Mouse (Mus musculus) limb, embryonic 15.5 days (tissue): ENCODE measurements around the gene Hdac7. TPM values are rescaled to one million over a fixed set of nuclear protein-coding genes. Genes with fewer than 3 reads are reported as not detected.
A peak's percentile ranks its signal among the peaks of the same experiment; 100 is the strongest.

Experiments used
- ATAC-seq: fragments of 200-750 bp; cut with Nextera tagmentation; 2 replicates; pipeline ENCODE4 v1.8.0; 2017; ENCODE audit warnings: low read depth, moderate TSS enrichment; ENCODE audit not compliant: insufficient number of reproducible peaks, low FRiP score, low TSS enrichment
- H3K27ac ChIP-seq: fragments of 300-500 bp; sonication (generic); 2 replicates; pipeline ENCODE4 v1.5.1; 2015; ENCODE audit warnings: moderate library complexity, mild to moderate bottlenecking, inconsistent platforms
- H3K27me3 ChIP-seq: fragments of 300-500 bp; sonication (generic); 2 replicates; pipeline ENCODE4 v1.6.1; 2015; ENCODE audit warnings: inconsistent platforms
- H3K36me3 ChIP-seq: fragments of 300-500 bp; sonication (generic); 2 replicates; pipeline ENCODE4 v1.6.1; 2015; ENCODE audit warnings: inconsistent platforms
- H3K4me1 ChIP-seq: fragments of 300-500 bp; sonication (generic); 2 replicates; pipeline ENCODE4 v1.6.1; 2015; ENCODE audit warnings: inconsistent platforms
- H3K4me2 ChIP-seq: fragments of 300-500 bp; sonication (generic); 2 replicates; pipeline ENCODE4 v1.6.1; 2015; ENCODE audit warnings: mild to moderate bottlenecking, inconsistent platforms
- H3K4me3 ChIP-seq: fragments of 300-500 bp; sonication (generic); 2 replicates; pipeline ENCODE4 v1.5.1; 2015; ENCODE audit warnings: mild to moderate bottlenecking, inconsistent platforms
- H3K9ac ChIP-seq: fragments of 300-500 bp; sonication (generic); 2 replicates; pipeline ENCODE4 v1.6.1; 2015; ENCODE audit warnings: inconsistent platforms
- H3K9me3 ChIP-seq: fragments of 300-500 bp; sonication (generic); 2 replicates; pipeline ENCODE4 v1.6.1; 2016; ENCODE audit warnings: inconsistent platforms
- WGBS: fragments of 180-500 bp; shearing (Covaris S2); methylation state at CpG from one replicate; pipeline ENCODE4 v1.1.7; 2015; 5-methylcytosine and 5-hydroxymethylcytosine counted together
- polyA plus RNA-seq: library from polyadenylated mRNA; unstranded; fragments of >200 nt; fragmentation: Nextera tagmentation; extraction: Ambion mirVana; gene quantifications from 2 replicates; pipeline ENCODE4 v1.2.1, GENCODE M21; 2015

The Hdac7 gene
- polyA plus RNA-seq, 1 experiment from 2014 or later, result 34.1 TPM

- ATAC-seq, result no peak
- no peaks in the 10 kb centered on the region for H3K9me3 ChIP-seq
- peaks cover 38% of the 10 kb centered on the region for H3K4me1 ChIP-seq
- no peak overlapping the region for H3K27ac ChIP-seq
- H3K4me3 ChIP-seq, result no peak overlapping the region
- H3K36me3 ChIP-seq, result peaks cover 39% of the 10 kb centered on the region
- H3K4me2 ChIP-seq, result no peak overlapping the region
- H3K27me3 ChIP-seq, result no peaks in the 10 kb centered on the region
- H3K9ac ChIP-seq, result no peak overlapping the region
- 43% methylated on average over 6 of the region's 6 CpGs for WGBS
These were observed 89.8 kb downstream of the Hdac7 start for GRCm38 (mm10) chr15:97754476-97754875.

DNA sequence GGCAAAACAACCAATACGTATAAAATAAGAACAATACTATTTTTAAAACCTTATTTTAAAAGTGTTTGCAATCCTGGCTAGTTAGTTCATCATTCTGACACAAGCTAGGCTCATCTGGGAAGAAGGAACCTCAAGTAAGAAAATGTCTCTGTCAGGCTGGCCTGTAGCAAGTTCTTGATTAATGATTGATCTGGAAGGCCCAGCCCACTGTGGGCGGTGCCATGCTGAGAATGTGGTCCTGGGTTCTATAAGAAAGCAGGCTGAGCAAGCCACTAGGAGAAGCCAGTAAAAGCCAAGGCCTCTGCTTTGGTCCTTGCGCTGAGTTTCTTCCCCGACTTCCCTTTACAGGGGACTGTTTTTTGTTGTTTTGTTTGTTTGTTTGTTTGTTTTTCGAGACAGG, 91.8 kb downstream of the Hdac7 start:
- no peak overlapping the region for H3K4me3 ChIP-seq
- no peak overlapping the region for H3K4me2 ChIP-seq
- no peaks in the 10 kb centered on the region for H3K9me3 ChIP-seq
- no peak overlapping the region for H3K27ac ChIP-seq
- H3K4me1 ChIP-seq, result peaks cover 38% of the 10 kb centered on the region
- no peaks in the 10 kb centered on the region for H3K27me3 ChIP-seq
- ATAC-seq, result no peak
- no peak overlapping the region for H3K9ac ChIP-seq
- WGBS, result 88% methylated on average over 5 of the region's 5 CpGs
- peaks cover 35% of the 10 kb centered on the region for H3K36me3 ChIP-seq

DNA sequence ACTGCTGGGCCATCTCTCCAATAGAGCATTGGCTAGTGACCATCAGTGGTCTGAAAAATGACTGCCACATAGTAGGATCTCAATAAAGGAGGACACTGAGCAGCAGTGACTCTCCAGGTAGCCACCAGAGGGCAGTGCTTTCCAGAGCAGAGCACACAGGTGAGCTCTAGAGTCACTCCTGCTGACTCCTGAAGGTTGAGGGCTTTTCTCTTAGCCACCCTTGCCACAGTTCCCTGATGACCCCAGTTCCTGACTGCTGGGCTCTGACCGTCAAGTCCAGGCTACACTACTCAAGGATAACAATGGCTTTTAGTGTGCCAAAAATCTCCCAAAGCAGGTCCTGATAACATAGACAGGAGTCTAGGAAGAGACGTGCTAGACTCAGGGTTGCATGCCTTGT, 92.6 kb downstream of the Hdac7 start:
- peaks cover 38% of the 10 kb centered on the region for H3K4me1 ChIP-seq
- H3K27ac ChIP-seq, result no peak overlapping the region
- WGBS, result 69% methylated on average over 2 of the region's 2 CpGs
- H3K4me2 ChIP-seq, result no peak overlapping the region
- H3K9me3 ChIP-seq, result no peaks in the 10 kb centered on the region
- no peak for ATAC-seq
- H3K27me3 ChIP-seq, result no peaks in the 10 kb centered on the region
- no peak overlapping the region for H3K9ac ChIP-seq
- no peak overlapping the region for H3K4me3 ChIP-seq
- H3K36me3 ChIP-seq, result peaks cover 31% of the 10 kb centered on the region

- Histone ChIP-seq H3K27ac (peak overlapping the region; percentile 62), H3K9me3 (no peaks in the 10 kb centered on the region), H3K36me3 (peaks cover 27% of the 10 kb centered on the region), H3K4me2 (peak overlapping the region; percentile 17; the same call in 1 of the 2 replicates), H3K27me3 (no peaks in the 10 kb centered on the region), H3K9ac (no peak overlapping the region), H3K4me1 (peaks cover 34% of the 10 kb centered on the region), H3K4me3 (no peak overlapping the region)
- 6% methylated on average over 12 of the region's 12 CpGs for WGBS
- peak; percentile 76 for ATAC-seq
These were observed 93.6 kb downstream of the Hdac7 start for GRCm38 (mm10) chr15:97750697-97751096.

GRCm38 (mm10) chr15:97749841-97750240, 94.5 kb downstream of the Hdac7 start:
- Histone ChIP-seq H3K4me2 (no peak overlapping the region), H3K27me3 (no peaks in the 10 kb centered on the region), H3K36me3 (peaks cover 27% of the 10 kb centered on the region), H3K4me3 (no peak overlapping the region), H3K27ac (no peak overlapping the region), H3K9me3 (no peaks in the 10 kb centered on the region), H3K4me1 (peaks cover 35% of the 10 kb centered on the region), H3K9ac (no peak overlapping the region)
- no peak for ATAC-seq
- 79% methylated on average over 13 of the region's 13 CpGs for WGBS

DNA sequence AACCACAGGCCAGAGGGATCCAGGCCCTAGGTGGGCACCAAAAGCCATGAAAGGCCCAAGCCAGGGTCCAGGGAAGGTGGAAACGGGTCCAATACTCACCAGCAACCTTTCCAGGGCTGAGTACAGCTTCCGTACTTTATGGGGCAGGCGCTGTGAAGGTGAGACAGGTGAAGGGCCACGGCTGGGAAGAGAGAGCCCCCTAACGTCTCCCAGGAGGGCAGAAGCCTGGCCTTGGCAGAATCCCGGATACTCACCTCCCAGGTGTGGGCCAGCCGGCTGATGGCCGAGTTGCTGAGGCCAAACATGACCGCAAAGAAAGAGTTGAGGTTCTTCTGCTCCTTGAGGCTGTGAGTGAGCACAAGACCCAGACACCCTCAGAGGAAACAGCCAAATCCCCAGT, 94.9 kb downstream of the Hdac7 start:
- H3K9me3 ChIP-seq, result no peaks in the 10 kb centered on the region
- ATAC-seq, result no peak
- H3K27me3 ChIP-seq, result no peaks in the 10 kb centered on the region
- H3K9ac ChIP-seq, result no peak overlapping the region
- no peak overlapping the region for H3K4me2 ChIP-seq
- 88% methylated on average over 9 of the region's 9 CpGs for WGBS
- H3K4me1 ChIP-seq, result peaks cover 34% of the 10 kb centered on the region
- H3K4me3 ChIP-seq, result no peak overlapping the region
- H3K36me3 ChIP-seq, result peaks cover 27% of the 10 kb centered on the region
- H3K27ac ChIP-seq, result no peak overlapping the region

DNA sequence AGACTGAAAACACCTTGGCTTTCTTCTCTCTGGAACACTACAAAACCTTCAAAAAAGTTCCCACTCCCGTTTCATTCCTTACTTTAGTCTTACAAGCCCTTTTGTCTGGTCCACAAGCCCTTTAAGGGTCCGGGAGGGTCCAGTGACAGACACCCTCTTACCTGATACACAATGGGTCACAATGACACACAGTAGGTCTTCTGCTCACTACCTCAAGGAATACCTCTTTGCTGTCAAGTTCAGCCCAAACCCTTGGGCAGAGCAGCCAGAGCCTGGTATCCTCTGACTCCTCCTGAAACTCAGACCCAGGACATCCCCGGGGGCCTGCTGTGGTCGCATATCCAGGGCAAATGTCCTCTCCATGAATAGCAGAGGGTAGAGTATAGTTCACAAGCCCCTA, 95.3 kb downstream of the Hdac7 start:
- H3K27me3 ChIP-seq, result no peaks in the 10 kb centered on the region
- no peaks in the 10 kb centered on the region for H3K9me3 ChIP-seq
- WGBS, result 90% methylated on average over 4 of the region's 4 CpGs
- no peak for ATAC-seq
- peaks cover 27% of the 10 kb centered on the region for H3K36me3 ChIP-seq
- no peak overlapping the region for H3K9ac ChIP-seq
- H3K4me1 ChIP-seq, result peaks cover 33% of the 10 kb centered on the region
- no peak overlapping the region for H3K4me3 ChIP-seq
- H3K27ac ChIP-seq, result no peak overlapping the region
- no peak overlapping the region for H3K4me2 ChIP-seq

DNA sequence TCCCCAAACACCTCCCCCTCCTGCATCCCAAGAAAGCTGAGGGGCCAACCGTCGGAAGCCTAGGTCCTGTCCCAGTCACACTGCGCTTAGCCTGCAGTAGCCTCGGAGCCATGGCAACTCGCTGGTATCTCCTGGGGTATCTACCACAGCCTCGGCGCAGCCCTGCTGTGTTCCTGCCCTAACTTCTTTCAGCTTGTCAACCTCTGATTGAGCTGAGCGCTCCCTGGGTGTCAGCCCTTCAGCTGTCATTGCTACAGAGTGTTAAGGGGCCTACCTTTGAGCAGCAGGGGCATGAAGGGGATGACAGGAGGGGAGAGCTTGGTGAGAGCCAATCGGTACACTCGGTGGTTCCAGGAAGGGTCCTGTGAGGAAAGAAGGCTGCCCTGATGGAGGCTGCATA, 96.0 kb downstream of the Hdac7 start:
- no peak for ATAC-seq
- H3K36me3 ChIP-seq, result peaks cover 27% of the 10 kb centered on the region
- H3K9ac ChIP-seq, result no peak overlapping the region

GRCm38 (mm10) chr15:97747486-97747885, 96.8 kb downstream of the Hdac7 start:
- peaks cover 29% of the 10 kb centered on the region for H3K4me1 ChIP-seq
- peaks cover 25% of the 10 kb centered on the region for H3K36me3 ChIP-seq
- no peak overlapping the region for H3K9ac ChIP-seq
- H3K4me3 ChIP-seq, result no peak overlapping the region
- H3K27ac ChIP-seq, result no peak overlapping the region
- ATAC-seq, result no peak
- 92% methylated on average over 4 of the region's 4 CpGs for WGBS
- no peaks in the 10 kb centered on the region for H3K9me3 ChIP-seq
- no peaks in the 10 kb centered on the region for H3K27me3 ChIP-seq
- no peak overlapping the region for H3K4me2 ChIP-seq

More for the DNA sequence above, 96.0 kb downstream of the Hdac7 start:
- Histone ChIP-seq H3K4me3 (no peak overlapping the region), H3K27me3 (no peaks in the 10 kb centered on the region), H3K9me3 (no peaks in the 10 kb centered on the region), H3K4me2 (no peak overlapping the region), H3K27ac (no peak overlapping the region), H3K4me1 (peaks cover 29% of the 10 kb centered on the region)
- WGBS, result 62% methylated on average over 10 of the region's 10 CpGs

- Histone ChIP-seq H3K27ac (no peak overlapping the region), H3K4me3 (no peak overlapping the region)
- no peak for ATAC-seq
These were observed 97.6 kb downstream of the Hdac7 start for GRCm38 (mm10) chr15:97746748-97747147.

DNA sequence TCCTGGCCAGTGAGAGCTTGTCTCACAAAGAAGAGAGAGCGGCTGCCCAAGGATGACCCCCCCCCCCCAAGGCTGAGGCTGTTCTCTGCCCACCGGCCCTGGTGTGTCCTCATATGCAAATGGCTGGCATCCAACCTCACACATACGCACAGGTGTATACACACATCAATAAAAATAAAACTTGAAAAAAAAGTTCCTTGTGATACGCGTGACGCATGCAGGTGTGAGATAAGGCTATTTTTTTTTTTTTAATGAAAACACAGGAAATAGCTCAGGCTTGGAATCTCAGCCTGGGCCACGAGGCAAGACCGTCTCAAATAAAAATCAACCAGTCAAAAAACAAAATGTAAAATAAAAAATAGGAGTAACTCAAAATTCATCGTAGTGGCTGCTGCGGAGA, 98.0 kb downstream of the Hdac7 start:
- Histone ChIP-seq H3K4me2 (no peak overlapping the region), H3K9me3 (no peaks in the 10 kb centered on the region), H3K4me3 (no peak overlapping the region), H3K27me3 (no peaks in the 10 kb centered on the region), H3K36me3 (peaks cover 24% of the 10 kb centered on the region), H3K9ac (no peak overlapping the region), H3K27ac (no peak overlapping the region), H3K4me1 (peaks cover 29% of the 10 kb centered on the region)
- 86% methylated on average over 10 of the region's 10 CpGs for WGBS
- no peak for ATAC-seq

More at GRCm38 (mm10) chr15:97746748-97747147, 97.6 kb downstream of the Hdac7 start:
- Histone ChIP-seq H3K4me1 (peaks cover 29% of the 10 kb centered on the region), H3K9me3 (no peaks in the 10 kb centered on the region), H3K9ac (no peak overlapping the region), H3K27me3 (no peaks in the 10 kb centered on the region), H3K4me2 (no peak overlapping the region), H3K36me3 (peaks cover 24% of the 10 kb centered on the region)
- WGBS, result 94% methylated on average over 24 of the region's 24 CpGs

GRCm38 (mm10) chr15:97745331-97745730, 99.0 kb downstream of the Hdac7 start:
- Histone ChIP-seq H3K9me3 (no peaks in the 10 kb centered on the region), H3K4me2 (no peak overlapping the region), H3K4me3 (no peak overlapping the region), H3K9ac (no peak overlapping the region), H3K27ac (0 out of 2 replicates have a peak overlapping the region, but pooled peaks have one; percentile 33), H3K27me3 (no peaks in the 10 kb centered on the region), H3K4me1 (peaks cover 21% of the 10 kb centered on the region), H3K36me3 (peaks cover 24% of the 10 kb centered on the region)
- WGBS, result 73% methylated on average over 10 of the region's 10 CpGs
- no peak for ATAC-seq

DNA sequence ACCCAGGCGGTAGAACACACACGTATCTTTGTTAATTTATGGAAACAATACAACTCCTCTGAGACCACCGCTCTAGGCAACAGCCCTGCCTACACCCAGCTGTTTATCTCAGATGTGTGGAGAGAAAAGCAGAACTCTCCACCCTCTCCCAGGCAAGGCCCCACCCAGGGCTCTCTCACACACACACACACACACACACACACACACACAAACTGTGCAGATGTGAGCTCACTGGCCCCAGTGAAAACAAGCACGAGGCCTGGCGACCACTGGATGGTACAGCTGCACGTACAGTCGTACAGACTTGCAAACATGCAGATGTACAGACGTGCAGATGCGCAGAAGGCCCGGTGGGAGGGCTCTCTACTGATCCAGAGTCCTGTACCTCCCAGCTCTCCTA, 99.4 kb downstream of the Hdac7 start:
- Histone ChIP-seq H3K4me1 (peaks cover 17% of the 10 kb centered on the region), H3K4me2 (no peak overlapping the region), H3K36me3 (peaks cover 22% of the 10 kb centered on the region), H3K9me3 (no peaks in the 10 kb centered on the region), H3K27ac (0 out of 2 replicates have a peak overlapping the region, but pooled peaks have one; percentile 33), H3K27me3 (no peaks in the 10 kb centered on the region), H3K4me3 (no peak overlapping the region), H3K9ac (no peak overlapping the region)
- WGBS, result 48% methylated on average over 10 of the region's 10 CpGs
- ATAC-seq, result no peak
